In genomic region chr7:87938265-87938664, GRCm38 (mm10) we compare ENCODE assay signal across 12 mouse cellular contexts.
A peak's percentile ranks its signal among the peaks of the same experiment; 100 is the strongest.
DNase-seq lines count a peak whose midpoint lies in the region; ATAC-seq and TF ChIP-seq lines count a peak whose summit lies in the region.
"Had no signal": no experiment of that assay in that cellular context is flagged by ENCODE, and none has a peak within 500 bp of the region (broad histone marks: within the 10 kb centered on the region; RNA-seq: fewer than 3 reads in every experiment).

No protein-coding gene starts in this region.

- H3K4me1 ChIP-seq in hindbrain, embryonic 11.5 days (replicated peaks; ENCODE audit: control insufficient read depth, insufficient read depth, low read length), result no peaks in the 10 kb centered on the region
- no peaks in the 10 kb centered on the region for H3K4me1 ChIP-seq in hindbrain, embryonic 14.5 days (replicated peaks; ENCODE audit: control insufficient read depth, insufficient read depth, low read length)
- no peaks in the 10 kb centered on the region for H3K4me1 ChIP-seq in cerebellum, adult 2 months (ENCODE audit: control insufficient read depth, insufficient read depth, low read length)

- H3K27ac ChIP-seq in hindbrain, embryonic 11.5 days (ENCODE audit: low read depth, low read length), result no peak overlapping the region
- no peak overlapping the region for H3K27ac ChIP-seq in hindbrain, embryonic 14.5 days
- no peak overlapping the region for H3K27ac ChIP-seq in cerebellum, adult 2 months (ENCODE audit: insufficient read depth, low read length)
- H3K27ac ChIP-seq: heart, adult 2 months; macrophage had no signal

- H3K9me3 ChIP-seq in hindbrain, embryonic 11.5 days (ENCODE audit: control insufficient read depth, low read length), result no peaks in the 10 kb centered on the region
- no peaks in the 10 kb centered on the region for H3K9me3 ChIP-seq in hindbrain, embryonic 14.5 days (ENCODE audit: control insufficient read depth, low read length)

- TF ChIP-seq CTCF in cerebellum, adult 2 months (IDR thresholded peaks at IDR 0.05; ENCODE audit: borderline replicate concordance, insufficient read depth, low read depth, low read length), result no peak

- WGBS in hindbrain, embryonic 11.5 days, result 41% methylated on average over 5 of the region's 5 CpGs
- 17% methylated on average over 5 of the region's 5 CpGs for WGBS in hindbrain, embryonic 14.5 days
- WGBS in cerebellum, adult 2 months, result 47% methylated on average over 5 of the region's 5 CpGs

- peak; percentile 62; the same call in 1 of the 2 replicates for ATAC-seq in hindbrain, embryonic 11.5 days (ENCODE audit: low FRiP score)
- ATAC-seq in hindbrain, embryonic 14.5 days (ENCODE audit: low FRiP score), result no peak

- peak; percentile 5 for DNase-seq in hindbrain, embryonic 11.5 days (ENCODE audit: low spot score)
- DNase-seq in hindbrain, embryonic 14.5 days (ENCODE audit: low spot score), result no peak
- peak; percentile 11 for DNase-seq in right cerebral cortex, adult 18-20 months
- no peak for DNase-seq in right cerebral cortex, postnatal 25 days
- peak; percentile 8 to 40 for DNase-seq in lung, postnatal 4 days
- DNase-seq in retina, postnatal 1 day, result peak; percentile 42
- DNase-seq in cerebellum, adult 2 months, result no peak
- no peak for DNase-seq in layer of hippocampus, postnatal 25 days (ENCODE audit: extremely low spot score in 1 of 2, low spot score in 1 of 2)
- DNase-seq: B cell, adult 2 months; heart, adult 2 months; heart, postnatal 36 days had no signal

- no peak overlapping the region for H3K4me2 ChIP-seq in hindbrain, embryonic 11.5 days (replicated peaks; ENCODE audit: low read depth, low read length)
- H3K4me2 ChIP-seq in hindbrain, embryonic 14.5 days (replicated peaks), result no peak overlapping the region; the same call in 1 of the 2 replicates

- no peaks in the 10 kb centered on the region for H3K36me3 ChIP-seq in hindbrain, embryonic 11.5 days (ENCODE audit: control insufficient read depth, insufficient read depth, low read length)
- no peaks in the 10 kb centered on the region for H3K36me3 ChIP-seq in hindbrain, embryonic 14.5 days (replicated peaks; ENCODE audit: control insufficient read depth, insufficient read depth)

- H3K27me3 ChIP-seq in hindbrain, embryonic 11.5 days (ENCODE audit: control insufficient read depth, insufficient read depth, low read length), result no peaks in the 10 kb centered on the region
- H3K27me3 ChIP-seq in hindbrain, embryonic 14.5 days (ENCODE audit: control insufficient read depth, insufficient read depth, low read length), result no peaks in the 10 kb centered on the region
- no peaks in the 10 kb centered on the region for H3K27me3 ChIP-seq in cerebellum, adult 2 months (ENCODE audit: control insufficient read depth, insufficient read depth, low read length)

- H3K4me3 ChIP-seq in hindbrain, embryonic 11.5 days (ENCODE audit: low read depth, low read length), result no peak overlapping the region
- no peak overlapping the region for H3K4me3 ChIP-seq in hindbrain, embryonic 14.5 days (replicated peaks; ENCODE audit: low read length)
- H3K4me3 ChIP-seq in cerebellum, adult 2 months (replicated peaks; ENCODE audit: insufficient read depth, low read depth, low read length), result no peak overlapping the region
- H3K4me3 ChIP-seq: heart, adult 2 months had no signal

- H3K9ac ChIP-seq in hindbrain, embryonic 11.5 days (ENCODE audit: low read depth, low read length), result no peak overlapping the region
- H3K9ac ChIP-seq in hindbrain, embryonic 14.5 days, result no peak overlapping the region

- TF ChIP-seq POLR2A in cerebellum, adult 2 months (IDR thresholded peaks at IDR 0.05; ENCODE audit: borderline replicate concordance, insufficient read depth, low read length), result no peak

Comparison
In these comparisons a context has a peak if more than half of its experiments do, and no peak if none do; other contexts are left out.
1. DNase-seq: peak in hindbrain, embryonic 11.5 days (single experiment), right cerebral cortex, adult 18-20 months (single experiment), lung, postnatal 4 days (2 of 2) and retina, postnatal 1 day (single experiment); none in hindbrain, embryonic 14.5 days (single experiment), right cerebral cortex, postnatal 25 days (single experiment), cerebellum, adult 2 months (0 of 2) and layer of hippocampus, postnatal 25 days (0 of 2).